ENCODE assay signal across 12 mouse cellular contexts in genomic region chr12:12842247-12842957, GRCm38 (mm10).
A peak's percentile ranks its signal among the peaks of the same experiment; 100 is the strongest.
DNase-seq lines count a peak whose midpoint lies in the region; ATAC-seq and TF ChIP-seq lines count a peak whose summit lies in the region.
"Had no signal": no experiment of that assay in that cellular context is flagged by ENCODE, and none has a peak within 500 bp of the region (broad histone marks: within the 10 kb centered on the region; RNA-seq: fewer than 3 reads in every experiment).

No protein-coding gene starts in this region.

- TF ChIP-seq CTCF in midbrain, postnatal 0 days (IDR thresholded peaks at IDR 0.05) = no peak

- H3K4me3 ChIP-seq in midbrain, embryonic 11.5 days (ENCODE audit: low read depth, low read length) = no peak overlapping the region
- no peak overlapping the region for H3K4me3 ChIP-seq in midbrain, postnatal 0 days (ENCODE audit: low read depth, low read length)
- H3K4me3 ChIP-seq in limb, embryonic 13.5 days = no peak overlapping the region
- H3K4me3 ChIP-seq: lung, embryonic 15.5 days had no signal

- 0 out of 2 replicates have a peak, but pooled peaks have one; percentile 47 for ATAC-seq in midbrain, embryonic 11.5 days (ENCODE audit: low FRiP score)
- no peak for ATAC-seq in midbrain, postnatal 0 days (ENCODE audit: low FRiP score)
- ATAC-seq in limb, embryonic 13.5 days (ENCODE audit: low FRiP score, low read depth) = no peak

- H3K9ac ChIP-seq in midbrain, embryonic 11.5 days (ENCODE audit: low read length) = no peak overlapping the region
- no peak overlapping the region for H3K9ac ChIP-seq in midbrain, postnatal 0 days (replicated peaks; ENCODE audit: low read length, poor library complexity, severe bottlenecking)
- no peak overlapping the region for H3K9ac ChIP-seq in limb, embryonic 13.5 days
- H3K9ac ChIP-seq: lung, embryonic 15.5 days had no signal

- H3K4me2 ChIP-seq in midbrain, embryonic 11.5 days = no peak overlapping the region
- H3K4me2 ChIP-seq in midbrain, postnatal 0 days (ENCODE audit: low read depth, low read length, poor library complexity, severe bottlenecking) = no peak overlapping the region
- H3K4me2 ChIP-seq in limb, embryonic 13.5 days (replicated peaks) = peak overlapping the region; percentile 40
- H3K4me2 ChIP-seq: lung, embryonic 15.5 days had no signal

- H3K9me3 ChIP-seq in midbrain, embryonic 11.5 days (ENCODE audit: control insufficient read depth, low read length) = no peaks in the 10 kb centered on the region
- H3K9me3 ChIP-seq in midbrain, postnatal 0 days (ENCODE audit: low read length) = no peaks in the 10 kb centered on the region
- no peaks in the 10 kb centered on the region for H3K9me3 ChIP-seq in limb, embryonic 13.5 days
- H3K9me3 ChIP-seq: lung, embryonic 15.5 days had no signal

- DNase-seq in heart, adult 11 months = peak; percentile 72
- no peak for DNase-seq in heart, postnatal 36 days
- no peak for DNase-seq in midbrain, embryonic 11.5 days (ENCODE audit: low spot score, missing footprints)
- DNase-seq in midbrain, postnatal 0 days (ENCODE audit: low spot score) = no peak
- peak; percentile 14 for DNase-seq in retina, postnatal 7 days (ENCODE audit: low read depth, low spot score)
- DNase-seq in testis, postnatal 10 days (ENCODE audit: low spot score) = no peak
- no peak for DNase-seq in right cerebral cortex, postnatal 4 days
- DNase-seq: B cell, adult 2 months; left cerebral cortex, postnatal 4 days; thymus, postnatal 25 days had no signal

- WGBS in midbrain, embryonic 11.5 days = 34% methylated on average over 17 of the region's 17 CpGs
- WGBS in midbrain, postnatal 0 days = 30% methylated on average over 17 of the region's 17 CpGs
- 22% methylated on average over 17 of the region's 17 CpGs for WGBS in limb, embryonic 13.5 days

- H3K27ac ChIP-seq in midbrain, embryonic 11.5 days (ENCODE audit: low read depth, low read length) = no peak overlapping the region
- no peak overlapping the region for H3K27ac ChIP-seq in midbrain, postnatal 0 days (ENCODE audit: low read depth, low read length)
- H3K27ac ChIP-seq in limb, embryonic 13.5 days = no peak overlapping the region
- H3K27ac ChIP-seq: lung, embryonic 15.5 days had no signal

- H3K4me1 ChIP-seq in midbrain, embryonic 11.5 days (ENCODE audit: control insufficient read depth, insufficient read depth, low read length) = peaks cover 16% of the 10 kb centered on the region
- no peaks in the 10 kb centered on the region for H3K4me1 ChIP-seq in midbrain, postnatal 0 days (ENCODE audit: insufficient read depth, low read length)
- peaks cover 34% of the 10 kb centered on the region for H3K4me1 ChIP-seq in limb, embryonic 13.5 days

- H3K27me3 ChIP-seq in midbrain, embryonic 11.5 days (ENCODE audit: control insufficient read depth, insufficient read depth, low read length) = no peaks in the 10 kb centered on the region
- H3K27me3 ChIP-seq in midbrain, postnatal 0 days (ENCODE audit: insufficient read depth, low read length) = no peaks in the 10 kb centered on the region
- no peaks in the 10 kb centered on the region for H3K27me3 ChIP-seq in limb, embryonic 13.5 days
- H3K27me3 ChIP-seq: lung, embryonic 15.5 days had no signal

- intact Hi-C loops in heart, postnatal 36 days (cut with DNase I) = no loop called here

- H3K36me3 ChIP-seq in midbrain, embryonic 11.5 days (ENCODE audit: control insufficient read depth, insufficient read depth, low read length) = no peaks in the 10 kb centered on the region
- no peaks in the 10 kb centered on the region for H3K36me3 ChIP-seq in midbrain, postnatal 0 days (ENCODE audit: insufficient read depth, low read length)
- no peaks in the 10 kb centered on the region for H3K36me3 ChIP-seq in limb, embryonic 13.5 days
- H3K36me3 ChIP-seq: lung, embryonic 15.5 days had no signal

Comparison
In these comparisons a context has a peak if more than half of its experiments do, and no peak if none do; other contexts are left out.
1. DNase-seq: peak in heart, adult 11 months (single experiment) and retina, postnatal 7 days (single experiment); none in heart, postnatal 36 days (0 of 2), midbrain, embryonic 11.5 days (single experiment), midbrain, postnatal 0 days (single experiment), testis, postnatal 10 days (single experiment) and right cerebral cortex, postnatal 4 days (single experiment).